Mouse (Mus musculus) erythroblast, adult 5-6 weeks (primary cell): Measurements from ENCODE around the gene Trappc2l. TPM values are rescaled to one million over a fixed set of nuclear protein-coding genes. Genes with fewer than 3 reads are reported as not detected.

ENCODE experiments used
- ATAC-seq: replicated peaks from 2 replicates; pipeline ENCODE4 v1.8.0; 2016; ENCODE audit warnings: moderate number of reproducible peaks, mild to moderate bottlenecking, moderate TSS enrichment, inconsistent platforms; ENCODE audit not compliant: poor library complexity, low FRiP score, severe bottlenecking
- total RNA-seq, 2 experiments: library from RNA; stranded (forward) in 1 of 2; stranded (reverse) in 1 of 2; fragments of 150-400 nt in 1 of 2; fragments of 200-764, 138-1000 nt in 1 of 2; gene quantifications; 2 replicates each; pipeline versions ENCODE4 v1.2.3 to v1.2.4; 2015 to 2017; ENCODE audit warnings: low replicate concordance in 2 of 2

The Trappc2l gene
- total RNA-seq, 2 experiments from 2014 or later, result 9.1 to 17.7 TPM

- ATAC-seq, result no peak
These were observed 36.9 kb downstream of the Trappc2l start for GRCm38 (mm10) chr8:122648192-122648970.

GRCm38 (mm10) chr8:122651326-122651921, 40.0 kb downstream of the Trappc2l start:
- ATAC-seq, result no peak

- no peak for ATAC-seq
These were observed 41.2 kb downstream of the Trappc2l start for GRCm38 (mm10) chr8:122652643-122653042.

- ATAC-seq, result no peak
These were observed 43.3 kb downstream of the Trappc2l start for GRCm38 (mm10) chr8:122654768-122655167.

- peak; percentile 82 for ATAC-seq
These were observed 44.9 kb downstream of the Trappc2l start for GRCm38 (mm10) chr8:122656056-122656999.

- no peak for ATAC-seq
These were observed 46.8 kb downstream of the Trappc2l start for GRCm38 (mm10) chr8:122658149-122658806.

- ATAC-seq, result no peak
These were observed 47.3 kb downstream of the Trappc2l start for GRCm38 (mm10) chr8:122658807-122659160.

- ATAC-seq, result peak; percentile 19; the same call in 1 of the 2 replicates
These were observed 48.6 kb downstream of the Trappc2l start for GRCm38 (mm10) chr8:122660022-122660421.

GRCm38 (mm10) chr8:122661138-122661537, 49.7 kb downstream of the Trappc2l start:
- no peak for ATAC-seq

- no peak for ATAC-seq
These were observed 50.5 kb downstream of the Trappc2l start for GRCm38 (mm10) chr8:122661894-122662293.

- ATAC-seq, result no peak
These were observed 51.7 kb downstream of the Trappc2l start for GRCm38 (mm10) chr8:122663106-122663505.

- ATAC-seq, result no peak
These were observed 52.2 kb downstream of the Trappc2l start for GRCm38 (mm10) chr8:122663670-122664069.

GRCm38 (mm10) chr8:122665221-122665620, 53.8 kb downstream of the Trappc2l start:
- no peak for ATAC-seq

- no peak for ATAC-seq
These were observed 54.4 kb downstream of the Trappc2l start for GRCm38 (mm10) chr8:122665667-122666316.

Other genes with a start within 250 kb of the Trappc2l start
- 10.8 and 14.2 TPM in 2 replicates for gene Zc3h18, start 235.0 kb upstream of the Trappc2l start, total RNA-seq (2015; ENCODE audit: low replicate concordance)
- gene Zc3h18, start 235.0 kb upstream of the Trappc2l start, total RNA-seq (2017; ENCODE audit: low replicate concordance), result 22.2 and 31.5 TPM in 2 replicates
- gene Il17c, start 189.6 kb upstream of the Trappc2l start, total RNA-seq (2015; ENCODE audit: low replicate concordance), result not detected in 2 replicates
- gene Il17c, start 189.6 kb upstream of the Trappc2l start, total RNA-seq (2017; ENCODE audit: low replicate concordance), result not detected in 2 replicates
- gene Cyba, start 178.7 kb upstream of the Trappc2l start, total RNA-seq (2015; ENCODE audit: low replicate concordance), result 105 and 126 TPM in 2 replicates
- gene Cyba, start 178.7 kb upstream of the Trappc2l start, total RNA-seq (2017; ENCODE audit: low replicate concordance), result 42.8 and 52.6 TPM in 2 replicates
- gene Mvd, start 168.2 kb upstream of the Trappc2l start, total RNA-seq (2015; ENCODE audit: low replicate concordance), result 0.84 TPM in 1 of 2 replicates, not detected in the other
- gene Mvd, start 168.2 kb upstream of the Trappc2l start, total RNA-seq (2017; ENCODE audit: low replicate concordance), result 0.84 and 1.3 TPM in 2 replicates
- gene Snai3, start 150.9 kb upstream of the Trappc2l start, total RNA-seq (2015; ENCODE audit: low replicate concordance), result 1.0 TPM in 1 of 2 replicates, not detected in the other
- gene Snai3, start 150.9 kb upstream of the Trappc2l start, total RNA-seq (2017; ENCODE audit: low replicate concordance), result not detected in 2 replicates
- 9.0 and 12.9 TPM in 2 replicates for gene Rnf166, start 135.6 kb upstream of the Trappc2l start, total RNA-seq (2015; ENCODE audit: low replicate concordance)
- 7.9 and 8.1 TPM in 2 replicates for gene Rnf166, start 135.6 kb upstream of the Trappc2l start, total RNA-seq (2017; ENCODE audit: low replicate concordance)
- gene Ctu2, start 135.5 kb upstream of the Trappc2l start, total RNA-seq (2015; ENCODE audit: low replicate concordance), result 3.8 and 29.4 TPM in 2 replicates
- gene Ctu2, start 135.5 kb upstream of the Trappc2l start, total RNA-seq (2017; ENCODE audit: low replicate concordance), result 7.5 and 7.8 TPM in 2 replicates
- 12.1 and 17.1 TPM in 2 replicates for gene Piezo1, start 60.3 kb upstream of the Trappc2l start, total RNA-seq (2015; ENCODE audit: low replicate concordance)
- 14.7 and 23.0 TPM in 2 replicates for gene Piezo1, start 60.3 kb upstream of the Trappc2l start, total RNA-seq (2017; ENCODE audit: low replicate concordance)
- 16.1 and 24.2 TPM in 2 replicates for gene Cdt1, start 43.6 kb upstream of the Trappc2l start, total RNA-seq (2015; ENCODE audit: low replicate concordance)
- gene Cdt1, start 43.6 kb upstream of the Trappc2l start, total RNA-seq (2017; ENCODE audit: low replicate concordance), result 38.2 and 47.5 TPM in 2 replicates
- 77.1 and 85.7 TPM in 2 replicates for gene Aprt, start 34.7 kb upstream of the Trappc2l start, total RNA-seq (2015; ENCODE audit: low replicate concordance)
- 20.6 and 30.2 TPM in 2 replicates for gene Aprt, start 34.7 kb upstream of the Trappc2l start, total RNA-seq (2017; ENCODE audit: low replicate concordance)
- gene Galns, start 177 bp upstream of the Trappc2l start, total RNA-seq (2015; ENCODE audit: low replicate concordance), result 8.6 and 23.2 TPM in 2 replicates
- gene Galns, start 177 bp upstream of the Trappc2l start, total RNA-seq (2017; ENCODE audit: low replicate concordance), result 8.6 and 15.5 TPM in 2 replicates
- gene Pabpn1l, start 11.1 kb downstream of the Trappc2l start, total RNA-seq (2015; ENCODE audit: low replicate concordance), result not detected in 2 replicates
- gene Pabpn1l, start 11.1 kb downstream of the Trappc2l start, total RNA-seq (2017; ENCODE audit: low replicate concordance), result not detected in 2 replicates
- gene Cbfa2t3, start 87.5 kb downstream of the Trappc2l start, total RNA-seq (2015; ENCODE audit: low replicate concordance), result 10.9 and 13.1 TPM in 2 replicates
- gene Cbfa2t3, start 87.5 kb downstream of the Trappc2l start, total RNA-seq (2017; ENCODE audit: low replicate concordance), result 10.9 and 13.8 TPM in 2 replicates
- 3.3 TPM in 1 of 2 replicates, not detected in the other for gene Acsf3, start 163.8 kb downstream of the Trappc2l start, total RNA-seq (2015; ENCODE audit: low replicate concordance)
- 1.7 and 5.2 TPM in 2 replicates for gene Acsf3, start 163.8 kb downstream of the Trappc2l start, total RNA-seq (2017; ENCODE audit: low replicate concordance)
- not detected in 2 replicates for gene Cdh15, start 236.3 kb downstream of the Trappc2l start, total RNA-seq (2015; ENCODE audit: low replicate concordance)
- not detected in 2 replicates for gene Cdh15, start 236.3 kb downstream of the Trappc2l start, total RNA-seq (2017; ENCODE audit: low replicate concordance)